Mouse (Mus musculus): ENCODE results near the gene Rnf207. TPM values are rescaled to one million over a fixed set of nuclear protein-coding genes. Genes with fewer than 3 reads are reported as not detected.

Gene Rnf207
- polyA plus RNA-seq, 2 experiments from 2014 or later = not detected

GRCm38 (mm10) chr4:152271334-152271733 lies 47.5 kb downstream of the Rnf207 start:
- no peak for ATAC-seq

GRCm38 (mm10) chr4:152270599-152270998 lies 48.2 kb downstream of the Rnf207 start:
- no peak for ATAC-seq

- no peak for ATAC-seq
These were observed 48.8 kb downstream of the Rnf207 start for GRCm38 (mm10) chr4:152269967-152270366.

GRCm38 (mm10) chr4:152267748-152268369 lies 50.9 kb downstream of the Rnf207 start:
- ATAC-seq = no peak

- no peak for ATAC-seq
These were observed 52.4 kb downstream of the Rnf207 start for GRCm38 (mm10) chr4:152266236-152266895.

GRCm38 (mm10) chr4:152265791-152266190 lies 53.0 kb downstream of the Rnf207 start:
- no peak for ATAC-seq

- no peak for ATAC-seq
These were observed 53.8 kb downstream of the Rnf207 start for GRCm38 (mm10) chr4:152264867-152265568.

- ATAC-seq = no peak
These were observed 54.6 kb downstream of the Rnf207 start for GRCm38 (mm10) chr4:152264177-152264530.

GRCm38 (mm10) chr4:152263512-152264176 lies 55.1 kb downstream of the Rnf207 start:
- no peak for ATAC-seq

- ATAC-seq = no peak
These were observed 55.7 kb downstream of the Rnf207 start for GRCm38 (mm10) chr4:152263089-152263488.

- ATAC-seq = no peak
These were observed 56.6 kb downstream of the Rnf207 start for GRCm38 (mm10) chr4:152262187-152262586.

GRCm38 (mm10) chr4:152260451-152260850 lies 58.3 kb downstream of the Rnf207 start:
- ATAC-seq = no peak

- no peak for ATAC-seq
These were observed 61.7 kb downstream of the Rnf207 start for GRCm38 (mm10) chr4:152257070-152257469.

Other genes with a start within 250 kb of the Rnf207 start
- gene Plekhg5, start 246.5 kb downstream of the Rnf207 start, polyA plus RNA-seq (2017; shearing (Covaris generic)) = 1 to 10 TPM; 1.7 to 2.4 TPM
- 100 to 1,000 TPM; 125 to 170 TPM for gene Tnfrsf25, start 203.1 kb downstream of the Rnf207 start, polyA plus RNA-seq (2017; shearing (Covaris generic))
- 1 to 10 TPM; 9.5 to 9.9 TPM for gene Espn, start 166.6 kb downstream of the Rnf207 start, polyA plus RNA-seq (2017; shearing (Covaris generic))
- gene Hes2, start 160.1 kb downstream of the Rnf207 start, polyA plus RNA-seq (2017; shearing (Covaris generic)) = not detected
- 100 to 1,000 TPM; 108 to 145 TPM for gene Acot7, start 140.9 kb downstream of the Rnf207 start, polyA plus RNA-seq (2017; shearing (Covaris generic))
- under 1 TPM in 1 of 2 experiments, not detected in 1; 0.13 TPM for gene Gpr153, start 44.8 kb downstream of the Rnf207 start, polyA plus RNA-seq (2017; shearing (Covaris generic))
- gene Hes3, start 27.3 kb downstream of the Rnf207 start, polyA plus RNA-seq (2017; shearing (Covaris generic)) = not detected
- 1 to 10 TPM; 3.9 to 8.2 TPM for gene Icmt, start 21.8 kb downstream of the Rnf207 start, polyA plus RNA-seq (2017; shearing (Covaris generic))
- gene Rpl22, start 6.7 kb upstream of the Rnf207 start, polyA plus RNA-seq (2017; shearing (Covaris generic)) = 1,000 to 10,000 TPM in 1 of 2 experiments, 100 to 1,000 TPM in 1; 772 to 1,018 TPM
- gene Chd5, start 19.7 kb upstream of the Rnf207 start, polyA plus RNA-seq (2017; shearing (Covaris generic)) = under 1 TPM in 1 of 2 experiments, not detected in 1; 0.40 TPM
- under 1 TPM in 1 of 2 experiments, not detected in 1; 0.30 TPM for gene Nphp4, start 157.7 kb upstream of the Rnf207 start, polyA plus RNA-seq (2017; shearing (Covaris generic))
- gene Kcnab2, start 158.9 kb upstream of the Rnf207 start, polyA plus RNA-seq (2017; shearing (Covaris generic)) = 100 to 1,000 TPM in 1 of 2 experiments, 10 to 100 TPM in 1; 99.7 to 140 TPM